Mouse (Mus musculus): ENCODE measurements around the gene Hydin. TPM values are rescaled to one million over a fixed set of nuclear protein-coding genes. Genes with fewer than 3 reads are reported as not detected.

Hydin gene
- polyA plus RNA-seq, 2 experiments from 2014 or later: 0.01 TPM; not detected in 1

DNA sequence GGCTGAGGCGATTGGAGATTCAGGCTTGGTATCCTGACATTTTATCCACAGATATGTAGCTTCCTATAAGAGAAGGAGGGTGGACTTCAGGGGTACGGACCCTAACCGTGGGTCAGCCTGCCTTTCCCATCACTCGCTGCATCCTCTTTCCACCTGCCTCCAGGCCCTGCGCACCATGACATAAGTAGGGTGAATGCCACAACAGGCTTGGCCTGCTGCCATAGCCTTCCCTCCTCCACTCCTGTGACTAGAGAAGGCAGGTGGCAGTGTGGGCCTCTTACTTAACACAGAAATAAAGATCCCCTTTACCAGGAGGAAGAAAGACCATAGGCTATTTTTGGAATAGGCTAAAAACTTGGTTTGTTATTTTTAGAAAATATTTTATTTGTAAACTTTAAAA lies 375.6 kb downstream of the Hydin start:
- no peak for ATAC-seq

DNA sequence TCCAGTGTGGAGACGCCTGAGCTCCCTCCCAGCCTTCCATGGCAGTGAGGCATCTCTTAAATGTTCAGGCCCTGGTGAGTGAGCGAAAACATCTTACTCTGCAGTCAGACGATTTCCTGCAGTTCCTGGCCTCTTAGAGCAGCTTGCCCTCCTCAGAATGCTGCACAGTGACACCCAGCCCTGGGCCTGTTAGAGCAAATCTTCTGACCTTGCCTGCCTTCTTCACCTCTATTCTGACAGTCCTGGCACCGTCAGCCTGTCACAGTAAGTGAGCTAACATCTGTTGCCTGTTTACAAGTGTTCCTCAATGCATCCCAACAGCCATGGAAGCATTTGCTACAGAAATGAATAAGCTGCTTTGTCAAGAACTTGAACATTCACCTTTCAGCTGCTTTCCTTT lies 376.4 kb downstream of the Hydin start:
- ATAC-seq: no peak

DNA sequence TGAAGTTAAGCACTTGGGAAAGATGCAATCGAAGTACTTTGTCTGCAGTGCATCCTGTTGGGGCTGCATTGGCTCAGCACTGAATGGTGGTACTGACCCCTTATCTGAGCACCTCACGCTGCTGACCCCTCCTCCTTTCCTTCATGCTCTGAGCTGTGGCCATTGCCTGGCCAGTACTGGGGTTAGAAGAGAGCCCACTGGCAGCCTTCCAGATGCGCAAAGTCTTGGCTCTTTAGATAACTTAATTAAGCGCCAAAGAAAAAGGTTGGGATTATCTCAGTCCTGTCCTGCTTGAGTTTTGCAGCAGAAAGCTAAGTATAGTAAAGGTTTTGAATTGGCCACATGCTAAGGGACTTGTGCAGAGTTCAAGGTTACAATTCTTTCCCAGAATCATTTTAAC lies 377.6 kb downstream of the Hydin start:
- ATAC-seq: no peak

DNA sequence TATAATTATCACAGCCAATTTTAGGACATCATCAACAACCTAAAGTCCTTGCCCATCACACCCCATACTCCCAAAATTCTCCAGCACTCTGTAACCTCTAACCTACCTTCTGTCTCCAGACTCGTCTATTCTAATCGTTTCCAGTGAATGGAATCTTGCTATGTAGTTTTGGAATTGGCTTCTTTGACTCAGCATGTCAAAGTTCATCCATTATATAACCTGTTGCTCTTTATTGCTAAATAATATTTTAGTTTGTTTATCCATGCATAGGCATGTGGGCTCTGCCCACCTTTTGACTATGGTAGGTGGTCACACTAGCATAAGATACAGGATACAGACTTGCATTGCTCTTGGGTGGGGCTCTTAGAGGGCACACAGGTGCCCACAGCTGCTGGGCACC lies 378.1 kb downstream of the Hydin start:
- no peak for ATAC-seq

DNA sequence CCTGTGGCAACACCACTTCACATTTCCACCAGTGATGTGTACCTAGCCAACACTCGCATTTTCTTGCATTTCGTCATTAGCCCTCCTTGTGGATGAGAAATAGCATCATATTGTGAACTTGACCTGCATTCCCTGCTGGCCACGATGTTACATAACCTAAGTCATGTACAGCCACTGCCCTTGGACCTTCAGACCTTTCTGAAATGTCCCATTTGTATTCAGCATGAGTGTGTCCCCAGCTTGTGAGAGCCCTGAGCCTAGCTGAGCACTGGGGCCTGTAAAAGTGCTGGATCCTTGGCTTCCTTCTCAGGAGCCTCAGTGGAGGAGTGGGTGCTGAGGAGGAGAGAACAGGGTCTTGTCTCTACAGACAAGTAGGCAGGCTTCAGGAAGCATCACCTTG lies 378.6 kb downstream of the Hydin start:
- ATAC-seq: no peak

DNA sequence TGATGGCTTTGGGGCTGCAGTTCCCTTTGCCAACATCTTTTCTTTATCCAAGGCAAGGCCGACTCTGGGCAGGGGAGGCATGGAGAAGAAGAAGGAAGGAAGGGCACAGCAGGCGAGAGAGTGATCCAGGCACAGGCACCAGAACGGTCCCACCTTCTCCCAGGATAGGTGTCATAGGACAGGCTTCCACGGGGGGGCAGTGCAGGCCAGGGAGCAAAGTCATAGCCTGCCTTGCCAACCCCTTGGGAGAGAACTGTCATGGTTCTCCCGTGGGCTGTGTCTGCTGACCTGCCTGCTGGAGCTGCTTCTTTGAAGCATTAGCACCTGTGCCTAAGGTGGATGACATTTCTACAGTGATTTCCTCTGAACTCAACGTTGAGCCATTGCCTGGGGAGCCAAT lies 379.3 kb downstream of the Hydin start:
- ATAC-seq: no peak

DNA sequence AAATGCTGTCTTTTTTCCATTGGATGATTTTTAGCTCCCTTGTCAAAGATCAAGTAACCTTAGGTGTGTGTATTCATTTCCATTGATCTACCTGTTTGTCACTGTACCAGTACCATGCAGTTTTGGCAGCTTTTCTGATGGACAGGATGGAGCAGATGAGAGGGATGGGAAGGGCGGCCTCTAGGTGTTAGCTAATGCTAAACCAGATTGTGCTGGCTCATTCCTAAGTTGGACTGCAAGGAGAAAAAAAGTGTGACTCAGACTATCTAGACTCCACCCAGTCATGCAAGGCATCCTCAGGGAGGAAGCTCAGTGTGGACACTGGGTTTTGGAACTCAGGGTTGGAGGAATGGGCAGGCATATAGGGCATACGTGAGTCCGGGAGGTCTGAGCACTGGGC lies 381.8 kb downstream of the Hydin start:
- no peak for ATAC-seq

DNA sequence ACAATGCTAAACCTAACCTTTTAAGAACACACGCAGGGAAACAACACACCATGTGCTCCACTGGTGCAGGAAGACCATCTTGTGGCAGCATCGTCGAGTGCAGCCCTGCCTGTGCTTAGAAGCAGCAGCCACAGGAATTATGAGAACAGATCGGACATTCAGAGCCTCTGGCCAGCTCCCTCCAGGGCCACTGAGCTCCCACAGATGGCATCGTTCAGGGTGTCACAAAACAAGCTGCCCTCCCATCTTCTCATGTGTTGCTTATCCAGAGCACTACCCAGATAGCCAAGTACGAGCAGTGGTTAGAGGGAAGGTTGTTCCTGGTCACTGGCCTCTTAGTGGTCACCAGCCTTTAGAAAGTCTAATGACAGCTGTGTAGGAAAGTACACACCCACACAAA lies 382.5 kb downstream of the Hydin start:
- no peak for ATAC-seq

DNA sequence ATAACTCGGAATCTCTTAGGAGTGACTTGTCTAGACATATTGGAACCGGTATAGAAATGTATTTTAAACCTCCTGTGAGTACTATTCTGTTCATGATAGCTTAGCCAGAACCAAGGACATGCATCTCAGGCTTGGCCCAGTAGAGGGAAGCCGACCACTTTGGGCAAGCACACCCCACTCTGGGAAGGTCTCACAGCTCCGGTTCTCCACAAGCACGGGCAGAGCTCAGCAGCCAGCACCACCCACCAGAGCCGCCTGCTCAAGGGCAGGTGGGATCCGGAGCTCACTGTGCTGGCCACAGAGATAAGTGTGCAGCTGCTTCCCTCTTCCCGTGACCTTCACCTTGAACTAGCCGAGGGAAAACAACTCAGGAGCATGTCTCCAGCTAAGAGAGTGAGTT lies 384.1 kb downstream of the Hydin start:
- ATAC-seq: no peak

DNA sequence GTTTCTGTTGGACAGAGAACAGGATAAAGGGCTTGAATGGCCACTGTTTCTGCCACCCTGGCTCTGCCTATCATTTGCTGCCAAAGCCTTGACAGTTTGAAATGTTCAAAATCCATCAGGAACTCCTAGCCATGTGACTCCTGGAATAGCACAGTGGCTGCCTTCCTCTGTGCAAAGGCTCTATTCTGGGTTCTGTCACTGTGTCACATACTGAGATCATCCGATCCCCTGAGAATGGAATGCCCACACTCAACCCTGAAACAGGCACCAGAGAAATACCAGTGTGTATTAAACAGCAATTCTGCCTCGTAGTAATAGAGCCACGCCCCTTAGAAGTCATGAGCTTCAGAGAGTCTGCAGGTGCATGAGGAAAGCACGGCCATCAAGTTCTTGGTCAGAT lies 385.1 kb downstream of the Hydin start:
- no peak for ATAC-seq

DNA sequence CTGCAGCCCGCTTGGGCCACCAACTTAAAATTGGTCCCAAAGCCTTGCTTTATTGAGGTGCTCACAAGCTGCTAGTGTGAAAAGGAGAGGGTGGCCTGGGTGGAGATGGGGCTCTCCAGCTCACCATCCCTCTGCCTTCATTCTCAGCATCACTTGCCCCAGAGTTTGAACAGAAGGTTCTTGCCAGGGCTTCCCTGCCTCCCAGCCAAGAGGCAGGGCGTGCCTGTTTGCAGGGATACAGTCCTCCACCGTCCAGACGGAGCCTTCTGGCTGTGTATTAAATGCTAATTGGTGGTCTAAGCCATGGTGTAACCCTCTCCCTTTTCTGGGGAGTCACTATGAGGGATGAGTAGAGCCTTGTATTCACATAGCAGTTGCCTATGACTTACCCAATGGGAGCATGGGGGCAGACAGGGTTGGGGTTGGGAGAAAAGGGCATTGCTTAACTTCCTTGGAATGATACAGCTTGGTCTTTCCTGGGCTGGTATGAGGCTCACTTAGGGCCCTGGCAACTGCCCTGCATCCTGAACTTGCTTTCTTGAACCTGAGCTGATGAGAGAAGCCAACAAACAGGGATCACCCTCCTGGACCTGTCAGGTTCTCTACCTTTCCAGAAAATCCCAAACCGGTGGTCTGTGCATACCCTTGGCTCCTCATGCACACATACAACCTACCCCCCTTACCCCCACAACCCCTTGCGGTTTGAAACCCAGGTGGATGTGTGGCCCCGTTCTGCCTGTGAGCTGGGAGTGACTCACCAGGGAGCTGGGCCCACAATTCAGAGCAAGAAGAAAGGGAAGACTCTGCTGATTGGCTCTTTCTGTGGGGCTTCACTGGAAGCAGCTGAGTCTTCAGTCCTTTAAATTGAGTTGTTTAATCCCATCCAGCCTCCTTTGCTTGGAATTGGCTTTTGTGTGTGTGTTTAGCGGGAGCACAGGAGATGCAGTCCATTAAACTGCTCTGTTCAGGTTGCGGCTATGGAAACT lies 387.6 kb downstream of the Hydin start:
- ATAC-seq: no peak

DNA sequence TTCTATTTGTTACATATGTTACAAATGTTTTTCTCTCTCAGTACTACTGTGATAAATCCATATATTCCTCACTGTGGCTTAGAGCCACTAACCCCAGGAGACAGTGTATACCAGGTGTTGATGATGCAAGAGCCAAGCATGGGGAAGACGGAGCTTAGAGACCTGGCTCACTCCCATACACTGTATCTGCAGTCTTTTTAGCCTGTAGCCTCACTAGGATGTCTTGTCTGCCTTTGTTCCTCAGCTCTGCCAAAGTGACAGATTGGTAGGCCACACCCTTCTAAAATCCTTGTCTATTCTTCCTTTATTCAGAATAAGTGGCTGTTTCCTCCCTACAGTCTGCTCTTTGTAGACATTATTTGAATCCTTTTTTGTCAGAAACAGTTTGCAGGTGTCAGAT lies 389.1 kb downstream of the Hydin start:
- ATAC-seq: no peak

DNA sequence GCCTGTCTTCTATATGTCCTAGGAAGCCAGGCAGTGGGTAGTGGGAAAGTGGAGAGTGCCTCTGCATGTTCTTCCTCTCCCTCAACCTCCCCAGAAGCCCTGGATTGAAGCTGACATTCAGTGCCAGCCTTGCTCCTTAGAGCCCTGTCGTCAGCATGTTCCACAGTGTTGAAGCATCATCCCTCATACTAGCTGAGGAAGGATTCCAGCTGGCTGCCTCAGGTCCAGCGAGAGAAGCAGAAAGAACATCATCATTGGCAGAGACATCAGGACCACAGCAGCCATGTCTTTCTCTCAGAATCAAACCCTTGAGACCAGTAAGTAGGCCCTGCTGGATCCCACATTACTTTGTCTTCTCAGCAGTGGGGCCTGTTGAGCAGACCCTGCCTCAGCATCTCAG lies 390.9 kb downstream of the Hydin start:
- no peak for ATAC-seq

Other genes with a start within 250 kb of the Hydin start
- gene Chst4, start 227.2 kb upstream of the Hydin start, polyA plus RNA-seq (2017; shearing (Covaris generic)): not detected
- 1 to 10 TPM; 2.3 to 4.1 TPM for gene Zfp612, start 187.2 kb upstream of the Hydin start, polyA plus RNA-seq (2017; shearing (Covaris generic))
- gene Gm21964, start 165.8 kb upstream of the Hydin start, polyA plus RNA-seq (2017; shearing (Covaris generic)): not detected
- not detected for gene Gm17720, start 164.2 kb upstream of the Hydin start, polyA plus RNA-seq (2017; shearing (Covaris generic))
- gene Calb2, start 98.8 kb upstream of the Hydin start, polyA plus RNA-seq (2017; shearing (Covaris generic)): not detected
- gene Cmtr2, start 51.3 kb upstream of the Hydin start, polyA plus RNA-seq (2017; shearing (Covaris generic)): 10 to 100 TPM in 1 of 2 experiments, 1 to 10 TPM in 1; 7.2 to 10.7 TPM

All from CD4-positive, CD25-positive, alpha-beta regulatory T cell, adult 4 months (primary cell).